Mouse (Mus musculus): ENCODE data around the gene Cpsf4.

DNA sequence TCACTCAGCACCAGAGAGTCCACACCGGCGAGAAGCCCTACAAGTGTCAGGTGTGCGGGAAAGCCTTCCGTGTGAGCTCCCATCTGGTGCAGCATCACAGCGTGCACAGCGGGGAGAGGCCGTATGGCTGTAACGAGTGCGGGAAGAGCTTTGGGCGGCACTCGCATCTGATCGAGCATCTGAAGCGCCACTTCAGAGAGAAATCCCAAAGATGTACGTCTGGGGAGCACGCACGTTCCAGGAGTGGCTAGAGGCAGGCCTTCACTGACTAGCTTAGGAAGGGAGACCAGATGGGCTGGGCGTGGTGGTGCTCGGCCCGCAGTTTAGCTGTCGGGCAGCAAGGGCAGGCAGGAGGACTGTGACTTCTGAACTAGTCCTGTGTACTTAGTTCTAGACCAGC is 51.7 kb downstream of the Cpsf4 start:
- TF ChIP-seq CTCF (IDR thresholded peaks at IDR 0.05; ENCODE audit: low read depth) (no peak), EP300 (optimal IDR thresholded peaks at IDR 0.05) (no peak)

Data from stomach, postnatal 0 days (tissue).